Mouse (Mus musculus) retina, postnatal 1 day (tissue): ENCODE results near the gene Fam83f.
"Not testable (repeated sequence)": the region's sequence is repeated elsewhere in the genome, so short reads cannot be mapped to it uniquely, and the experiment has no call there.

Experiments
- DNase-seq: peaks from one replicate; pipeline ENCODE4 v3.0.0-alpha.2; 2012

Gene Fam83f

DNA sequence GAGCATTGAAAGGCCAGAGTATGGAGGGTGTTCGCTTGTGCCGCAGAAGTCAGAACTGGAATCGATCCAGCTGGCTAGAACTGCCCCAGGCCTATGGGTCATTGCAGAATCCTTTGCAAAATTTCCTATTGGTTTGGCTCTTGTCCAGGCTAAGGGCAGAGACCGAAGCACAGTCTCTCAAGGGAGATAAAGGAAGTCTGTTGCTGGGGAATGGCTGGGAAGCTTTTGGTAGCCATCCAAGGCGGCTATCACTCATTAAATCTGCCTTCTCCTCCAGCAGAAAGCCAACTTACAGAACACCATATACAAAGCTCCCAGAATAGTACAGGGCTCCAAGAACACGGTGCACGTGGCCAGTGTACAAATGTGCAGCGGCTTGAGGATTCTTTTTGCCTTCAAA lies 35.4 kb downstream of the Fam83f start:
- DNase-seq = no peak

DNA sequence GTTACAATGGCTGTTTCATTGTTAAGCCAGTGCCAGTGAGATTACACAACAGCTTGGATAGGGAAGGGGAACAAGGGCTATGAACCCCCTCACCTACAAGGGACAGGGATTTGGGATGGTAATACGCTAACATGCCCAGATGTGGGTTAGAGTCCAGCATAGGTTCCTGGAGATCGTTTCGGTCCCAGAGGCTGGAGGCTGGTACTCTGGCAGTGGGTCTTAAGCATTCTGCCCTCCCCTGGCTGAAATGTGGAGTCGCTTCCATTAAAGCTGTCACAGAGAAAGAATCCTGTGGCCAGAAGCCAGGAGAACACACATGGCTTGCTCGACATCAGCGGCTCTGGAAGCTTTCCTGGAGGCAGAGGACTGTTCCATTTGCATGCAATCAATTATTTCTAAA lies 37.9 kb downstream of the Fam83f start:
- DNase-seq = peak; percentile 69

DNA sequence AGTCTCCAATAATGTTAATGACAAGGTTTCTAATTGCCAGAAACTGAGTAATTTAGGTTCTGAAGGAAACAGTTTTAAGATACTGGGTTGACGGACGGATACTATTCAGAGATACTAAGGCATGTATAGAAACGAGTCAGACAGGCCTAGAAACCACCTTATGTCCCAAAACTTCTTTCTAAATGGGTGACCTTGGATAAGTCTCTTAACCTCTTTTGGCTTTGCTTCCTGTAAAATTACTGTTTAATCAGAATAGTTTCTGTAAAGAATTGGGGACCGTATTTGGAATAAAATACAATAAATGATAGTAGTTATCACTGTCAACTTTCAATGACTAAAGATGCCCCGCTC lies 38.6 kb downstream of the Fam83f start:
- DNase-seq = no peak

DNA sequence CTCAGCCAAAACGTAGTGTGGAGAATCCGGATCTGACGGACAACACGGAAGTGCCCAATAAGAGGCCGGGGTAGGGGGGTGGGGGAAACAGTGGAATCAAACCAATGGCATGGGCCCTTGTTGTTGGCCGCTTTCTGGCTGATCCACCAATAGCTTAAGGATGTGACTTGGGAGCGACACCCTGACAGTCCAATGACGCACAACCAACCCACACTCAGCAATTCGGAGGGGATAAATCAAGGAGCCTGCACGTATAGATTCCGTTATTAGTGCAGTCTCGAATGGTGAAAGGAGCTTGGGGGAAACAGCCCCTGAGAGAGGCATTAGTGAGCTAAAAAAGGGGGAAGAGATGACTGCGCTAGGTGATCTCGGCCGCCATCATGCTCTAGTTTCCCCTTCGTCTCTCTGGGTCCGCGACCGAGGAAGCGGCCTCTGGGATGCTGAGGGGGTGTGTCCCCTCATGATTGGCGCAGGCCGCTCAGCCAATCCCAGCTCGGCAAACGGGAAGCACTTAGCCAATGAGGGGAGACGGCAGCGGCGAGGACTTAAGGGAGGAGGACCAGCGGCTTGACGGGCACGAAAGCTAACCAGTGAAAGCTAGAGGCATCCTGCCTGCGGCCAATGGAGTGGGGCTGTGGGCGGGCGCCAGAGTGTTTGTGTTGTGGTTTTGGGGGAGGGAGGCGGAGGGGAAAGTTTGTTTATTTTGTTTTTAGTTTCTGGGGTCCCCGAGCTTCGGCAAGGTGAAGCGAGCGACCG lies 39.1 kb downstream of the Fam83f start, which contains the start of gene Tnrc6b:
Gene Tnrc6b, plus strand, starts transcription at position 706 of the 756 bp plus-strand sequence.
- peak; percentile 100 for DNase-seq

DNA sequence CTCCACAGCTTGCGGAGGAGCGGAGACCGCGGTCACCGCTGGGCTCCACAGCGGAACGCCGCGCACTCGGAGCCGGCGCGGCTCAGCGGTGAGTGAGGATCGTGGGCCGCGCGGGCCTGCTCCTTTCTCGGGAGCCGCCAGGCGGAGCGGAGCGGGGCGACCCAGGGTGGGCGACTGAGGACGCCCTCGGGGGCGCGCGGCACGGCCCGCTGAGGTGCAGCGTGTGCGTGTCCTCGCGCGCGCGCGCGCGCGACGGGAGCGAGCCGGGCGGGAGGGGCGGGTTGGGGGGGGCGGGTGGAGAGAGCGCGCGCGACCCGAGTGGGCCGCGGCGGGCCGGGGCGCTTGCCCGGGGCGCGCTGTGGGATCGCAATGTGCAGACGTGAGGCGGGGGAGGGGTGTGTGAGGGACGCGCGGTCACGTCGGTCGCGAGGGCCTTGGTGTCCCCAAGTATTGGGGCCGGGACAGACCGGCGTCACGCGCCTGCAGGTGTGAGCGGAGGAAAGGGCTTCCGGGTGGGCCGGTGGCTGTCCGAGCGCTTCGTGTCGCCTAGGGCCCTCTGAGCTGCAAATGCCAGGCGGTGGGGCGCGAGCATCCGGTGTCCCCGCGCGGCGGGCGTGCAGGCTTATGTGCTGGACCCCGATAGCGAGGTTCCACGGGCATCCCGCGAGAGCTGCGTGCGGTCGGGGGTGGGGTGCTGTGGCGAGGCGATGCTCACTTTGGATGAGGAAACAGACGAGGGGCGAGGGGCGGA lies 39.9 kb downstream of the Fam83f start:
- peak; percentile 80 for DNase-seq

DNA sequence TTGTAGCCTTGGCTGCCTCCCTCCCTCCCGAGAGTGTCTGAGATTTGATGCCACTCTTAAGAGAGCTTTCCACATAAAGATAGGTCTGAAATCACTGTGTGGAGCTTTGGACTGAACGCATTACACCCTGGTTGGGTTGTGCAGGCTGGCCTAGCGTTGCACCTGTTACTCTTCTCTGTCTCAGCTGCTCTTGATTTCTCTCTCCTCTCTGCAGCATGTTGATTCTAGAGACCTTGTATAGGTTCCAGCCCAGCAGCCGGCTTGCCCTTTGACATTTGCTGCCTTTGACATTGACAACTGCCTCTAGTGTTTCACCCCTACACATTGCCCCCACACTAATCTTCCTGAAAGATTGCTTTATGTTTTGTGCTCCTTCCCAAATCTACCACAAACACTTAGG lies 42.7 kb downstream of the Fam83f start:
- DNase-seq = no peak

DNA sequence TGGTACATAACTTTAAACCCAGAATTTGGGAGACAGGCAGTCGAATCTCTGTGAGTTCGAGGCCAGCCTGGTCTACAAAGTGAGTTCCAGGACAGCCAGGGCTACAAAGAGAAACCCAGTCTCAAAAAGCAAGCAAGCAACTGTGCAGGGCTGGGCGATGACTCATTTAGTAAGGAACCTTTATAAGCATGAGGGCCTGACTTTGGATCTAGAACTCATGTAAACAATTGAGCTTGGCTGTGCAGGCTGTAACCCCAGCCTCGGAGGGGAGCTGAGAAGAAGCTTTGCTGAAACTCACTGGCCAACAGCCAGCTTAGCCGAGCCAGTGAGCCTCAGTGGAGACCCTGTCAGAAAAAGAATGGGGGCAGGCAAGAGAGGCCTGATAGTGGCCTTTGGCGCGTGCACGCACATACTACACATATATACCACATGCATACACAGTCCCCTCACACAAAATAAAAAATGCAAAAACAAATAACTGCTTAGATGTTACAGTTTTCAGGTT lies 45.0 kb downstream of the Fam83f start:
- no peak for DNase-seq

DNA sequence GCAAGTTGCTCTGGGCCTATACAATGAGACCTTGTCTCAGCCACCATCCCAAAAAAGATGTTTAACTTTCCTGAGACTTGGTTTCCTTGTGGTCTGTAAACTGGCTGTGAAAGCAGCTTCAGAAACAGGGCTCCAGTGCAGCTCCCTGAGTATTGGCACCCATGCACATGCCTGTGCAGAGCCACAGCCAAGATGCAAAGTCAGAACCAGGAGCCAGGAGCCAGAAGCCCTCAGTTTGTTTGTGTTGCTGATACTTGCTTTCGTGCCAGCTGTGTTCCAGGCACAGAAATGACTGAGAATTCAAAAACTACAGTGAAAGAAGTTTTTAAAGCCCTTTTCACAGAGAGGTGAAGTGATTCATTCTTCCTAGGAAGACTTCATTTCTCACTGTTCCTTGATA lies 45.8 kb downstream of the Fam83f start:
- DNase-seq = no peak

DNA sequence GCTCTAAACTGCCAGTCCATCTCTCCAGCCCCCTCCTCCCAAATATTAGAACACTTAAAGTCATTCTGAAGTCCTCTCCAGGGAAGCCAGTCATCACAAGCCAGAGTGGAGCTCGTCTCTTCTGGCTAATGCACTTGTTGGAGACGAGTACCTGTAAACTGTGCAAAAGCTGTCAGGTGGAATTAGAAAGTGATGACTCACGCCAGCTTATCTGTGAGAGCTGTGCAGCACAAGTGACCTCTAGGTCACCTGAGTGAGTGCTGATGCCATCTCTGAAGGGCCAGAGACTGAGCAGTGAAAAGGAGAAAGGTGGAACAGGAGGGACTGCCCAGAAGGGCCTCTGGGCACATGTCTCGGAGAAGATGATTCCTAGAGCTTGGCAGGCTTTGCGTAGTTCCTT lies 48.6 kb downstream of the Fam83f start:
- DNase-seq = peak; percentile 29

DNA sequence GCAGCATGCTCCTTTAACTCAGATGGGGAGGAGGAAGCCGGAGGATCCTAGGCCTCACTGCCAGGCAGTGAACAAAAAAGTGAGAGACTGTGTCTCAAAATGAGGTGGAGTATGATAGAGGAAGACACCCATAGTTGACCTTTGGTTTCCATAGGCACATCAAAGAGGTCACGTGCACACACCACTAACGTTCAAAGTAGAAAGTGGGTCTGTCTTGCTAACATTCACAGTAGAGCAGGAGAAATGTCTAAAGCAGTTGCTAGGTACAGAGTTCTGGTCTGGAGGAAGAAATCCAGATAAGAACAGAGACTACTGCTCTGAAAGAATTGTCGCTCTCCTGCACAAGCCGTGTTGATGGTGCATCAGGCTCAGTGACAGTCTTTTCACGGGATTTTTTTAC lies 50.2 kb downstream of the Fam83f start:
- no peak for DNase-seq

DNA sequence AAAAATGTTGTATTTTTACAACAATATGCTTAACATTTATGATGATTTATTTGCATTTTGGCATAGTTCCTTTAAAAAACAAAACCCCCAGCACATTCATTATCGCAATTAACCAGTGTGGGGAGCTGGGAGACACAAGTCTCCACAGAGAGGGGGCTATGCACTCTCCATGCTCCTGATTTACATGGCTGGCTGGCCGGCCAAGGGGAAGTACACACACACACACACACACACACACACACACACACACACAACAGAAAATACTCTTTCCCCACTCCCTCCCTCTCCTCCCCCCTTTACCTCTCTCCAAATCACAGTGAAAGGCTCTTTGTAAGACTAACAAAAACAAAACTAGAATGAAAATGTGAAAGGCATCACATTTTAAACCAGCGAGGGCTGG lies 50.7 kb downstream of the Fam83f start:
- DNase-seq = no peak

DNA sequence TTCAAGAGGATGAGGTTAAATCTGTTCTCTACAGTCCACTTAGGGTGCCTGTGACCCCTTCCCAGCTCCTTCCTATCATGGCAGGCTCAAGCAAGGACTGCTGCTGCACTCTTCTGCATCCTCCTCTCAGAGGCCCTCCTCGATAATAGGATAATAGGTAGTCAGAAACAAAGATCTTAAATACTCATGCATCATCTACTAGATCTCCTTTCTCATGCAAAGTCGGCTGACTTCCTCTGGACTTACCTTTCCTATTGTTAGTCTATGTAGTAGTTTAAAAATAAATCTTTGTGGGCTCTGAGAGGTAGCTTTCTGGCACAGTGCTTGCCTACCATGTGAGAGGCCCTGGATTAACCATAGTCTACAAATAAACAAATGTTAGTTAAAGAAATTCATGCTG lies 57.8 kb downstream of the Fam83f start:
- DNase-seq = no peak

DNA sequence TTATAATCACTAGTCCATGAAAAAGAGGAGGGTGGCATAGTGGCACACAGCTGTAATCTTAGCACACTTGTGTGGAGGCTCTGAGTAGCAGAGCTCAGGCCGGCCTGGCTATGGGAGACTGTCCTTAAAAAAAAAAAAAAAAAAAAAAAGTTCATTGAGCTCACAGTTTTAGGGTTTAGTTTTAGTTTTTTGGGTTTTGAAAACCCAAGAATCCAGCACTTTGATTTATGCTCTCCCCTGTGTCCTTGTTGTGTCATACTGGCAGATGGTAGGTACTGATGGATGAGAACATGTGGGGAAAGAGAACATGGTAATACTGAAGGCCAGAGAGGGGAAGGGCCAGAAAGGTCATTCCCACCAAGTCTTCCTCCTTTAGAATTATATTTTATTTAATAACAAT lies 59.4 kb downstream of the Fam83f start:
- DNase-seq = no peak

DNA sequence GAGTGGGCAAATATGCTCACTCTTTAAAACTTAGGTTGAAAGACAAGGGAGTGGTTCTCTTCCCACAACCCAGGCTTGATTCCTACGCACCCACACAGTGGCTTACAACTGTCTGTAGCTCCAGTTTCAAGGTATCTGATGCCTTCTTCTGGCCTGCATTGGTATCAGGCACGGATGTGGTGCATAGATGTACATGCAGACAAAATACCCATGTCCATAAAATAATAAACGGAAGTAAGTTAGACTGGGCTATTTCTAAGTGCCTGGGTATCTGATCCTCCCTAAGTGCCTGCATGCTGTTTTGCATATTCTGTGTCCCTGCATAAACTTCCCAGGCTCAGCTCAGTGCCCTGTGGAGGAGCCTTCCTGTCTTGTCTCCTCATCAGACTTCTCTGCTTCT lies 59.9 kb downstream of the Fam83f start:
- no peak for DNase-seq

DNA sequence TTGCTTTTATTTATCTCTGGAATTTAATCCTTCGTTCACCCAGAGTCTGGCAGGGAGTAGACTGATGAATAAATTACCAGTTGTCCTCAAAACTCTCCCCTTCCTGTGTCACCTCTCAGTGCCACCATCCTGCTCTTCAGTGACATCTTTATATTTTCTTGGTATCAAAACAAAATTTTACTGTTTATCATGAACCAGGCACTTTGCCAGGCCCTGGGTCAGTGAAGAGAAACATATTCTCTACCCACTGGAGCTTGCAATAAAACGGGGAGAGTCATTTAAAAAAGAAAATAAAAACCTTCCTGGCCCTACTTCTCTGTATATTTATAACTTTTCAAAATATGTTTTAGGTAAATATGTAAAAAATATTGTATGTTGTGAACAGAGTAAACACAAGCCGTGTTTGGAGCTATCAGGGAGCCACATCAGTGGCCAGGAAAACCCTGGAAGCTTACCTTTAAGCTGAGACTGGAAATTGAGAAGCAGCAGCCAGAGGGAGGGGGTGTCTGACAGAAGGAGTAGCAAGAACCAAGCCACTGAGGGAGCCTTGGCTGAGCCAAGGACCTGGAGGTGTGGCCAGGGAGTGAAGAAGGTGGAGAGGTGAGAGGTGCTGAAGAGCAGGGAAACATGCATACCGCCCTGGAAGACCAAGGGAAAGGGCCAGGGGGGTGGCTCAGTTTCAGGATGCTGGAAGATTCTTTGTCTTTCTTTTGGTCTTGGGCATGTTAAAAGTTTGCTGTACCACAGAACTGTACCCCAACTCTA lies 60.8 kb downstream of the Fam83f start:
- no peak for DNase-seq

DNA sequence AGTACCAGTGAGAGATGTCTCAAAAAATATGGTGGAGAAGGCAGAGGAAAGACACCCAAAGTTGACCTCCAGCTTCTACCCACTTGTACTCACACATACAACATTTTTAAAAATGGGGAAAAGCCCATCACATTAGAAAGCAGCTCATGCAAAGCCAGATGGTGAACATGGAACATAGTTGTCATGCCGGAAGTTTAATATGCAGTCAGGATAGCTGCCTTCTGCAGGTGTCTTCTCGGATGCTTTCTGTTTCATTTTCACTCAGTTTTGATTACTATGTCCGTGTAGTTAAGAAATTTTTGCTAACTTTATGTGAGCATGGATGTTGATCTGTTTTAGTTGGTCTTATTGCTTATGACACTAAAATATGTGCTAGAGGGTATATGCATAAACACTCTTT lies 63.7 kb downstream of the Fam83f start:
- no peak for DNase-seq

DNA sequence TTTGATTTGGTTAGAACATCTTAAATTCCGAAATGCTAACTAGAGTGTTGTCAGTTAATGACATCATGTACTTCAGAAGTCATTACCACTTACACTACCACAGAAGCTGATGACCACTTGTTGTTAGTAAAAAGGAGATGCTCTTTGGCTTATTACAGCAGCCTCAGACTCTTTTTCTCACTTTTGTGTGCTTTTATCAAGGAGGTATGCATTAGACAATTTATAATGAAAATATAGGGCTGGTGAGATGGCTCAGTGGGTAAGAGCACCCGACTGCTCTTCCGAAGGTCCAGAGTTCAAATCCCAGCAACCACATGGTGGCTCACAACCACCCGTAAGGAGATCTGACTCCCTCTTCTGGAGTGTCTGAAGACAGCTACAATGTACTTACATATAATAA lies 64.1 kb downstream of the Fam83f start:
- not testable (repeated sequence) for DNase-seq

DNA sequence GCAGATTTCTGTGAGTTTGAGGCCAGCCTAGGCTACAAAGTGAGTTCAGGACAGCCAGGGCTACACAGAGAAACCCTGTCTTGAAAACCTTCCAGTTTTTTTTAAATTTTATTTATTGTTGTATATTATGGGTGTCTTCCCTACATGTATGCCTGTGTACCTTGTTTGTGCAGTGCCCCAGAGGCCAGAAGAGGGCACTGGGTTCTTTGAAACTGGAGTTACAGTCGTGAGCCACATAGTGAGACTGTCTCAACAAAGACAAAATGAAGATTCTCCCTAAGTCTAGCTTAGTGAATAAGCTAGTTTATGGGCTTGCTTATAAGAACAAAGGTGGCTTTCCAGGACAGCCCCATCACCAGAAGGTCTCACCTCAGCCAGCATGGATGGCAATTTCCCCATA lies 64.9 kb downstream of the Fam83f start:
- DNase-seq = no peak

DNA sequence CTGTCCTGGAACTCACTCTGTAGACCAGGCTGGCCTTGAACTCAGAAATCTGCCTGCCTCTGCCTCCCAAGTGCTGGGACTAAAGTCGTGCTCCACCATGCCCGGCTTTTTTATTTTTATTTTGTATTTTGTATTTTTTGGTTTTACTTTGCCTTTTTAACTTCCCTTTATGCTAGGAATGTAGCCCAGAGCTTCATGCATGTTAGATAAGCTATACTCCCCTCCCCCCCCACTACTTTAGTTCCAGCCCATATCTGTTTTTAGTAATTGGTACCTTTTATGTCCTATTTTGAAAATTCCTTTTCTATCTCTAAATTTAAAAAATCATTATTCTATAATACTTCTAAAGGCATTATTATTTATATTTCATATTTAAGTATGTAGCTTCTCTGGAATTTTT lies 66.6 kb downstream of the Fam83f start:
- no peak for DNase-seq

DNA sequence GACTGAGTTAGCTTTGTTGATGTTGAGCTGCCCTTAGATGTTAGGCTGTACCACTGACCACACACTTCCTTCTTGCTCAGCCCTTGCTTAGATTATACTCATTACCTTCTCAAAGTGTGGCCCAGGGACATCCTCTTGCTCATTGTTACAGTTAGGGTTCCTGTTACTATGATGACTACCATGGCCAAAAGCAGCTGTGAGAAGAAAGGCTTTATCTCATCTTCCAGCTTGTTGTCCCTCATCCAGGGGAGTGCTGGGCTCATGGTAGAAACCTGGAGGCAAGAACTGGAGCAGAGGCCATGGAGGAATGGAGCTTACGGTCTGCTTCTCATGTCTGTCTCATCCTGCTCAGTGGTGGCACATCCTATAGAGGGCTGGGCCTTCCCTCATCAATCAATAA lies 68.3 kb downstream of the Fam83f start:
- DNase-seq = no peak

DNA sequence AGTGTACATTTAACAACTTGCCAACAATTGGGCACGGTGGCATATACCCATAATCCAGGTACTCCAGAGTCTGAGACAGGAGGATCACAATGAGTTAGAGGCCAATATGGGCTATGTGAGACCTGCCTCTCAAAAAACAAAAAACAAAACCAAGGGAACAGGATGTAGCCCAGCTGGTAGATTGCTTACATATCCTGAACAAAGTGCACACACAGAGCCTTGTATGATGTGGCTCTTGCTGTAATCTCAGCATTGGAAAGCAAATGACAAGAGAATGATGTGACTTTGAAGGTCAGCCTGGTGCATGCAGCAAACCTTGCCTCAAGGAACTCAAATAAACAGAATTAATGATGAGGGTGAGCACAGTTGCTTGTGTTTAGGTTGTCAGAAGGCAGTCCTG lies 70.2 kb downstream of the Fam83f start:
- DNase-seq = no peak

DNA sequence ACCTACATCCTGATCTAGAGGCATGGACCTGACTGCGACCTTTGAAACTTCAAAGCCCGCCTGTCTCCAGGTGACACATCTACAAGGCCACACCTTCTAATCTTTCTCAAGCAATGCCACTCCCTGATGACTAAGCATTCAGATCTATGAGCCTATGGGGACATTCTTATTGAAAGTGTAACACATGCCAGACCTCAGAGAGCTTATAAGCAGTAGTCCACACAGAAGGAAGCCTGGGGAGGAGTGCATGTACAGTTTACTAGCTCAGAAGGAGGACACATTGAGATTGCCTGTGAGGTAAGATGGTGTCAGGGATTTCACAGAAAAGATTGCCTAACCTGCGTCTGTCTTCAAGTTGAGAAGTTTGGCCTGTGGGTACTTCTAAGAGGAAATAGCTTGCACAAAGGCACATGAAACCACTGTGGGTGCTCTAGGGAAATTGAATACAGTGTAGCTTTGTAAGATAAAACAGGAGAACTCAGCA lies 71.4 kb downstream of the Fam83f start:
- no peak for DNase-seq

DNA sequence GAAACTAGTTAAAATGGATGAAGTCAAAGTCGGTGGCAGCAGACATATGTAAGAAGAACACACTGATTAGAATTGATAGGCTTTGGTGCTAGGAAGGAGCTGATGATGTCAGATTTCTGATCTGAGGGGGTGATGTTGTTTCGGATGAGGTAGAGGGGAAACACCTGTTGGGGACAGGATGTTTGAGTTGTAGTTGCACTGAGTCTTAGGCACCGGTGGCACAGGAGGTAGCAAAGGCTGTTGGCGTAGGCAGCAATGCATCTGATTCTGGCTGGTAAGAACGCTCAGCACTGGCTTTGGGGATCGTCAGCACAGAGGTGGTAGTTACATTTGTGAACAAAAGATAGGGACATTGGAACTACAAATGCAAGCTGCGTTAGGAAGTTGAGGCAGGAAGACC lies 72.0 kb downstream of the Fam83f start:
- DNase-seq = no peak
